Mouse (Mus musculus) frontal cortex, postnatal 36 days (tissue): ENCODE data around the gene Cd70.
"Not testable (repeated sequence)": the region's sequence is repeated elsewhere in the genome, so short reads cannot be mapped to it uniquely, and the experiment has no call there.

Source experiments
- DNase-seq, 2 experiments: peaks; one replicate each; pipeline ENCODE4 v3.0.0; 2022; ENCODE audit warnings: low spot score in 2 of 2

Cd70 gene

GRCm38 (mm10) chr17:57134693-57135092 is 14.9 kb downstream of the Cd70 start:
- no peak for DNase-seq

- DNase-seq: not testable (repeated sequence)
Measured at GRCm38 (mm10) chr17:57134021-57134420, 15.6 kb downstream of the Cd70 start.

GRCm38 (mm10) chr17:57131793-57132192 is 17.8 kb downstream of the Cd70 start:
- DNase-seq: no peak

GRCm38 (mm10) chr17:57125853-57126622 is 23.5 kb downstream of the Cd70 start:
- no peak for DNase-seq

DNA sequence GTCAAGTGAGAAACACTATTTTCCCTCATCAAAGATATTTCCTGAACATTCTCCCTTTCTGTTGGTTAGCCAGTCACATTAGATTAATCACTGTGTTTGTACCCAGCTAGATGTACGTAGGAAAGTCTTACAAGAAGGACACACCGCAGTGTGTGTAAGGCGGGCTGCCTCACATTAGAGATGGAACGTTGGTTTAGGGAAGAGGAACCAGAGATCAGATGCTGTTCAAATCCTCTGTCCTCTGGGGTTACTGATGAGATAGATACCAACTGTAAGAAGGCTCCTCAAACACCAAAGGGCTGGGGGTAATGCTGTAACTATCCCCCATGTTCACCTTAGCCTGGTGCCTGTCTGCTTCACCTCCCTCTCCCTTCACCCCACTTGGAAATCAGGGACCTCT is 24.8 kb downstream of the Cd70 start:
- no peak for DNase-seq

- DNase-seq: no peak
Measured at GRCm38 (mm10) chr17:57123192-57124118, 26.1 kb downstream of the Cd70 start.

DNA sequence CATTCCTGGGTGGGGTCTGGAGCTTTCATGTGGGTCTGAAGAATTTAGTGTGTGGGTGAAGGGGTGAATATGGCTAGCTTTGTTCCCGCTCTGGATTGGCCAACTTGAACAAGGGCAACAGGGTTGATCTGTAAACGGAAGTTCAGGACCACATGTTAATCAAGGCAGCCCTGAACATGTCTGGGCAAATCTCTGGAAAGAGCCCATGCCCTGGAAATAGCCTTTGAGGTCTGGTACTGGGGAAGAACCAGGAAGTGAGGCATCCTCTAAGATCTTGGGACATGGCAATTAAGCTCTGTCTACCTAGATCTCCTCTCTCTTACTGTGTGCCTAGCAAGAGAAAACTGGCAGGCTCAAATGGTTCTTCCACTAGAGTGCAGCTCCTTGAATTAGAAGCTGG is 27.7 kb downstream of the Cd70 start:
- DNase-seq: no peak

- DNase-seq: no peak
Measured at GRCm38 (mm10) chr17:57118524-57119349, 30.8 kb downstream of the Cd70 start.

DNA sequence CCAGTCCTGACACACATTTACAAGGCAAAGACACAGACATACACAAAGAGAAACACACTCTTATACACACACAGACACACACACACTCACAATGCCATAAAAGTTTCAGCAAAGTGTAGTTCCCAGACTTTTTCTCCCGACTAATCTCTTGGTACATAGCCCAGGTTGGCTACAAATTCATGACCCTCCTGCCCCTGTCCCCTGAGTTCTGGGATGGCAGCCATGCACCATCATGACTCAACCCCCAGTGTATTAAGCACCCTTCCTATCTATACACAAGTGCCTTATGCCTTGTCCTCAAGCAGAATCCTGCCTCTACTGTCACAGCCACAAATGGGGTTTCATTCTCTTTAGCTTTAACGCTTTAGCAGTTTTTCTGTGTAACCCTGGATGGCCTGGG is 32.8 kb downstream of the Cd70 start:
- DNase-seq: no peak

- DNase-seq: no peak
Measured at GRCm38 (mm10) chr17:57112768-57113474, 36.7 kb downstream of the Cd70 start.

DNA sequence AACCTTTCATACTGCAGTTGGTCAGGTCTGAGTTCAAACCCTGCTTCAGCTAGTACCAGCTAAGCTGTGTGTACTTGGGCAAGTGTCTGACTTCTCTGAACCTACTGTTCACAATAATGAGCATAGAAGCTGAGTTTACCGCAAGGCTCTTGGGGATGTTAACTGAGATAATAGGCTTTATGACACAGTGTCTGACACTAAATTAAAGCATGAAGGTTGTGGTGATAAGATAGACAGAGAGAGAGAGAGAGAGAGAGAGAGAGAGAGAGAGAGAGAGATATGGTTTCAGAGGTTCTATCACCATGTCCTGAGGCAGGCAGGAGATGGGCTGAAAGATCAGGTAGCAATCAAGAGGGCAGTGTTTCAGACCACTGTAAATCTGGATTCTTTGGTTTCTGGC is 39.6 kb downstream of the Cd70 start:
- DNase-seq: no peak

GRCm38 (mm10) chr17:57108666-57109171 is 40.9 kb downstream of the Cd70 start:
- no peak for DNase-seq

GRCm38 (mm10) chr17:57108040-57108665 is 41.4 kb downstream of the Cd70 start:
- no peak for DNase-seq

DNA sequence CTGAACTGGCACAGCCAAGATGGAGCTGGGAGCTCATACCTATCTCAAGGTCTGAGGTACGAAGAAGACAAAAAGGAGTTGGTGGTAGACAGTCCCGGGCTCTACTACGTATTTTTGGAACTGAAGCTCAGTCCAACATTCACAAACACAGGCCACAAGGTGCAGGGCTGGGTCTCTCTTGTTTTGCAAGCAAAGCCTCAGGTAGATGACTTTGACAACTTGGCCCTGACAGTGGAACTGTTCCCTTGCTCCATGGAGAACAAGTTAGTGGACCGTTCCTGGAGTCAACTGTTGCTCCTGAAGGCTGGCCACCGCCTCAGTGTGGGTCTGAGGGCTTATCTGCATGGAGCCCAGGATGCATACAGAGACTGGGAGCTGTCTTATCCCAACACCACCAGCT is 42.5 kb downstream of the Cd70 start:
- DNase-seq: no peak

DNA sequence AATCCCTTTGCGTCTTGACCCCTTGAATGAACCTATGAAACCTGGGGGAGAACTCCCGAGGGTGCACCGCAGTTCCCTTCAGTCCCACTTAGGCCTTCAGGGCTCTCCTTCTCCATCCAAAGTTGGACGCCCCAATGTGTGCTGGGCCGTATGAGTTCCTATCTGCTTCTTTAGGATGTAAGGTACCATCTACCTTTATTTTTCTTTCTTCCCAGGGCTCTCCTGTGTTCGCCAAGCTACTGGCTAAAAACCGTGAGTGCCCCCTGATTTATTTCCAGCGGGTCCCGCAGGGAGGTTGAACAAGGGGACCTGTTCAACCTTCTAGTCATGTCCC is 43.6 kb downstream of the Cd70 start:
- no peak for DNase-seq

- peak in 1 of 2 experiments; percentile 15 for DNase-seq
Measured at GRCm38 (mm10) chr17:57105181-57106034, 44.2 kb downstream of the Cd70 start, which contains the start of gene Tnfsf9. Gene Tnfsf9, plus strand, starts transcription at chr17:57105325.

- no peak for DNase-seq
Measured at GRCm38 (mm10) chr17:57104496-57104895, 45.1 kb downstream of the Cd70 start.

- no peak for DNase-seq
Measured at GRCm38 (mm10) chr17:57102276-57102675, 47.3 kb downstream of the Cd70 start.

- no peak for DNase-seq
Measured at GRCm38 (mm10) chr17:57099629-57100325, 49.8 kb downstream of the Cd70 start.
